Mouse (Mus musculus) thymus, postnatal 36 days (tissue): ENCODE data around the gene Zfp653.

Experiments
- DNase-seq, 2 experiments: peaks; one replicate each; pipeline ENCODE4 v3.0.0; 2022; ENCODE audit warnings: mixed read lengths in 2 of 2

Gene Zfp653

GRCm38 (mm10) chr9:22067195-22067594 lies 4.0 kb downstream of the Zfp653 start:
- no peak for DNase-seq

DNA sequence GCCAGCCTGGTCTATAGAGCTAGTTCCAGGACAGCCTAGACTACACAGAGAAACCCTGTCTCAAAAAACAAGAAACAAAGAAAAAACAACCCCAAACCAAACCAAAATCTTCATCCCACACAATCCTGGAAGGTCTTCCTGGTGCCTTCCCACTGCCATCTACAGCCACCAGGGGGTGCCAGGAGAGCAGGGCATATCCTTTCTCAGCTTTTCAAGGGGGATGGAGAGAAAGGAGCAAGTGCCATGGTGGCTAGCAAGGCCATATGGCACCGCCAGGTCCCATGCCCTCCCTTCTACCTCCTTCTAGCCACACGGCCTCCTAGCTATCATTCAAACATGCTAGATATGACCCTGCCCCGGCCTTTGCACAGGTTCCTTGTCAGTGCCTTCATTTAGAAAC lies 4.7 kb downstream of the Zfp653 start:
- peak; percentile 64 to 65 for DNase-seq

DNA sequence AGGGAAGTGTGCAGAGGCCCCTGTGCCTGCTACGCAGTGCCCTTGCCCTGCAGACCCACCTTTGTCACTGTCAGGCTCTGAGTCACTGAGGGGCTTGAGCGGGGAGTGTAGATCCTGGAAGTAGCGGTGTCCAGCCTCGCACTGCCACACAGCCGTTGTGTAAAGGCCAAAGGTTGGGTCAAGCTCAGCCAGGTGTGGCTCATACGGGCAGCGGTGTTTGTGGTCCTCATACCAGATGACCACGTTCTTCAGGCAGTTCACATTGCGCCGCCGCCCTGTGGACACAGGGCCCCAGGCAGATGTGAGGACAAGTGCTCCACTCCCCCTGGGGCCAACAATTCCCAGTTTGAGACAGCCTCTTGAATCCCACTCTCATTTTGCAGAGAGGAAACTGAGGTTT lies 5.5 kb downstream of the Zfp653 start:
- no peak for DNase-seq

GRCm38 (mm10) chr9:22064341-22064740 lies 6.8 kb downstream of the Zfp653 start:
- no peak for DNase-seq

DNA sequence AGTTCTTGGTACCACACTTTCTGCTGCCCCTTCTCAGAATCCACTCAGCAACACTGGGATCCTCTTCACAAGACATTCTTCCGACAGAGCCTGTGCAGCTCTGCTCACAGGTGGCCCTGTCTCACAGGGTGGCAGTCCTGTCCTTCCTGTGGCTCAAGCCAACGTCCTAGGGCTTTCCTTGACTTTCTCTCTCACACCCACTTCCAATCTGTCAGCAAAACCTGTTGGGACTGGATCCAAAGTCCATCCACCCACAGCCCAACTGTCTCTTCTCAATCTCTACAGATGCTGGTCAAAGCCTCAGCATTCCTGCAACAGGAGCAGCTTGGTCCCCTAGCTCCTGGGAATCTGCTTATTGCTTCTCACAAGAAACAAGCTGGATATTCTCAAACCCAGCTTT lies 9.8 kb downstream of the Zfp653 start:
- no peak for DNase-seq

GRCm38 (mm10) chr9:22058011-22058424 lies 13.2 kb downstream of the Zfp653 start:
- DNase-seq: no peak

DNA sequence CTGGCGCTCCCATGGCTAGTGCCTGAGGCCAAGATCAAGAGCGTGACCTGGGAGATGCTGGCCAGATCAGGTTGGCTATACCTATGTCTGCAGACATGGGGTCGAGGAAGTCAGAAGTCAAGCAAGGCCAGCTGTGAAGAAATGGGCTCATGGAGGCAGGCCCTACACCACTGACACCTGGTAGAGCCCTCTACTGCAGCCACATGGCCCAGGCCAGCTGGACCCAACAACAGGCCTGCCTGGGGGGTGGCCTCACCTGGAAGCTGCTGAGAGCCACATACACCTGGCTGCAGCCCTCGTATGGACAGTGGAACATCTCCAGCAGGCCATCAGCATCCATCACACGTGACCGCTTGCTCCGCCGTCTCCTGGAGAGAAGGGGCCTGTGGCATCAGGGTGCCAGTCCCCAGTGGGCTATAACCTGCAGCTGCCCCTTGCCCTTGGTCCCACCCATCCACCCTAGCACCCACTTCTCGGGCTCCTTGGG lies 14.1 kb downstream of the Zfp653 start:
- no peak for DNase-seq

DNA sequence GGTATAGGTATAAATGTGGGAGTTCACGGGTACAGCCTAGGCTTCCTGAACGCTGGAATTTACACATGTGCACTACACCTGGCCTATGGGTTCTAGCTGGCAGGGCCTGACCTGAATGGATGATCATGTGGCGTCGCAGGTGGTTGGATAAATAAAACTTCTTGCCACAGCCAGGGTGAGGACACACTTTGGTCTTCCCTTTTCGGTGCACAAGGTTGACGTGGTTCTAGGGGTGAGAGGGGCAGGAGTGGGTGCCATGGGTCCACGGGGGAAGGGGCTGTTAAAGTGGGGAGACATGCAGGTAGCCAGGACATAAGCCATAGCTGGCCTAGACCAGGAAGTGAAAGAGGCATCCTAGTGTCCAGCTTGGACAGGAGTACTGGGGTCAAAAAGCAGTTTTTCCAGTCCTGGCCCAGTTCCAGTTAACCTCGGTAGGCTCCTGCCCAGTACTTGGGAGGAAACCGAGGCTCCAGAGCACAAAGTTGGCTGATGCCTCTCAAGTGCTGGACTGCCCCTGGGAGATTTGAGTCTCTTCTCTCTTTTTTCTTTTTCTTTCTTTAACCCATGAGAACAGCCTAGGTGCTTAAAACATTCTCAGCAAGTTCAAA lies 14.8 kb downstream of the Zfp653 start:
- no peak for DNase-seq

- DNase-seq: peak in 1 of 2 experiments; percentile 17
These were observed 15.5 kb downstream of the Zfp653 start for GRCm38 (mm10) chr9:22055713-22056112.

DNA sequence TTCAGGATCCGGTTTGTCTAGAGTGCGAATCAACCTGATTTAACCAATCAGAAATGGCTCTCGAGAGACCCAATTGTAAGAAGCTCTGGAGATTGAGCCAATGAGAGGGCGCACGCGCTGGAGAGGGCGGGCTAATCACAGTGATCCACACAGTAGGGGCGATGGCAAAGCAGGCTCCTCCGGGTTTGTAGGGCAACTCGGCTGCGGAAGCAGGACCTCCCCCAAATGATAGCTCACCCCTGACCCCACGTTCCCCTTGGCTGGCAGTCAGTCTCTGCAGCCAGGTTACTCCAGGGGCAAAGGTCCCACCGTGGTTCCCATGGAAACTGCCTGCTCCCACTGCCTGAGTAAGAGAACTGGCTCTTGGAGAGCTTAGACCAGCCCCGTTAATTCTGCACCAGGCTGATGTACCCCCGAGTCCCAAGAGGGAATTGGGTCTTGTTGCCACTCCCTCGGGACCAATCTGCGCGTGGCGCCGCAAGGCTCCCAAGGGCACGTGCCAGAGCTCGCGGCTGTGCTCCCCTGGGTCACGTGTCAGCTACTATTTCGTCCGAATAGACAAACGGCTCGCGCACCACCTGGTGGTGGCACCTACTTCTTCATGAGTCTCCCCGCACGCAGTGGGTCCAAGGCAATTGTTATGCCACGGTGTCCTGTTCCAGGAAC lies 16.6 kb downstream of the Zfp653 start:
- DNase-seq: peak; percentile 75 to 78

DNA sequence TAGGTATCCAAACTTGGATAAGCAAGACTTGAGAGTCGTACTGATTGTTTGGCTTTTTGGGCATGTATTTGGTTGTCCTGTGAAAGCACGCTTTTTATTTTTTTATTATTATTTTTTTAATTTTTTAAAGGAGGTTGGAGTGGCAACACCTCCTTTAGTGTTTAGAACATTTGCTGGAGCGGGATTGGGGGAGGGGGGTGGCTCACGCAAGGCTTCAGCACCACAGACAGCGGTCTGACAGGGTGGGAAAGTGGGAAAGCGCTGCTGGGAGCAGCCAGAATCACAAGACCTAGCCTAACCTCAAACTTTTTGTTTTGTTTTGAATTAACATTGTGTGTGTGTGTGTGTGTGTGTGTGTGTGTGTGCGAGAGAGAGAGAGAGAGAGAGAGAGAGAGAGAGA lies 17.5 kb downstream of the Zfp653 start:
- DNase-seq: no peak

DNA sequence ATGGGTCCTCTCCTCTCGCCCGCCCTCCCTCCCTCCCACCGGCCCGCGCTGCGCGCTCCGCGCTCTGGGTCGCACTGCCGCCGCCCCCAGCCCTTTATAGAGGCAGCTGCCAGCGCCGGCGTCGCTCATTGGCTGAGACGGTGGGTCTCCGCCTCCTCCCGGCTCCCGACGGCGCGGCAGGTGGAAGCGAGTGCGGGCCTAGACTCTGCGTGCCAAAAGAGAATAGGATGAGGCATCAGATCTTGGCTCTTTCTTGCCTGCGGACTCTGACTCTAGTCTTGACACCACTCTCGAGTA lies 19.3 kb downstream of the Zfp653 start, which contains the start of gene Elavl3:
TSS of gene Elavl3 (minus strand) at position 66 of the 297 bp plus-strand sequence.
- DNase-seq: peak; percentile 55 to 64

DNA sequence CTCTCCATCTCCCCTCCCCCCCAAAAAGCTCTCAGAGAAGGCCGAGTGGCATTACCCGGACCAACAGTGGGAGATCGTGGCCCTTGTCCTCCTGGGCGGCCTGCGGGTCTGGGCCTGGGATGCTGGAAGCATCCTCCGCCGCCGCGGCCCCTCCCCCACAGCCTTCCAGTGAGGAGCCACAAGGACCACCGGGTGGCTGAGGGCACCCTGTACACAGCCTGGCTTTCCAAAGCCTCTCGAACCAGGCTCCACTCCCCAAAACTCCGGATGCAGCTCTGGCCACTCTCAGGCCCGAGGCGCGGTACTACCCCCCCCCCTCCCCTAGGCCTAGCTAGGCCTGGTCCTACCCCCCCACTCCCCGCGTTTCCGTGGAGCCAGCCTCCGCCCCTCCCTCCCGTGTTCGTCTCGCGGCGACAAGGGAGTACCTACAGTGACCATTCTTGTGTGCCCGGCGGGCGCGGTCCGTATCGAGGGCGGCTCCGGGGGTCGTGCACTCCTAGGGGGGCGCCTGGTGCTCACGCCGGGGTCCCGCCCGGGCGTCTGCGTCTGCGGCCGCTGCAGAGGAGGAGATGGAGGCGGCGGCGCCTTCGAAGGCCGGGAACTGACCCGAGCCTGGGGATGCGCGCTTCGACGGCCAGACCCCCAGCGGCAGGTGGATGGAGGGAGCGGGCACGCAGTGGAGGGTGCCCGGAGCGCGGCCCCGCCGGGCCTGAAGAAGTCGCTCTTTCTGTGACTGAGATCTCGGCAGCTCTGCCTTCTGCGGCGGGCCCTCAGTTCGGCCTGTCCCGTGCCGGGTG lies 19.8 kb downstream of the Zfp653 start:
- DNase-seq: peak; percentile 13 to 32

- peak; percentile 27 to 56 for DNase-seq
These were observed 20.8 kb downstream of the Zfp653 start for GRCm38 (mm10) chr9:22050351-22050889.

- no peak for DNase-seq
These were observed 21.4 kb downstream of the Zfp653 start for GRCm38 (mm10) chr9:22049721-22050270.

- no peak for DNase-seq
These were observed 21.9 kb downstream of the Zfp653 start for GRCm38 (mm10) chr9:22049315-22049714.

- DNase-seq: no peak
These were observed 23.8 kb downstream of the Zfp653 start for GRCm38 (mm10) chr9:22047329-22047728.

DNA sequence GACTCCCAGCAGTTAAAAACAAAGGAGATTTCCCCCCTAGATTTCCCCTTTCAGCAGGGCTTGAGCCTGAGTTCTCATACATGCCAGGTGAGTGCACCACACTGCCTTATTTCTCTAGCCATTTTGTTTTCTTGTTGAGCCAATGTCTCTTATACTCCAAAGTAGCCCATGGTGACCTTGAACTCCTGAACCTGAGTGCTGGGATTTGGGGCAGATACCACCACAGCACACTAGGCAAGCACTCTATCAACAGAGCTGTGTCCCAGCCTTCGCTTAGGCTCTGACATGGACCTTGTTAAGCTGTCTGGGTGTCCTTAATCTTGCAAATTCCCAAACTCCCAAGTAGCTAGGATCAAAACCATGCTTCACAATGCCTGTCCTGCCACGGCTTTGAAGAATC lies 29.3 kb downstream of the Zfp653 start:
- no peak for DNase-seq

DNA sequence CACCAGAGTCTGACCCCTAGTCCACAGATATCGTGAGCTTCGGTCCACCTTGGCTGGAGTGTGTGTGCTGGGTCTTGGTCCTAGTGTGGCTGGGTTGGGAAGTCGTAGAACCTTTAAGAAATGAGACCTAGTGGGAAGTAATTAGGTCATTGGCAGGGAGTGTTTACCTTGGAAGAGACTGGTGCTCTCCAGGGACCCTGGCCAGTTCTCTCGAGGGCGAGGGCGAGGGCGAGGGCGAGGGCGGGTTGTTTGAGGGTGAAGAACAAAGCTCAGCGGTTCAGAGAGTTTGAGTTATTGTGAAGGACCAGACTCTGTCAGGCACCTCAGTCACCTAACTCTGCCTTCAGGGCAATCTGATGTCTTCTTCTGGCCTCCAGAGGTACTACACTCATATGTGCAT lies 33.4 kb downstream of the Zfp653 start:
- DNase-seq: no peak

- DNase-seq: no peak
These were observed 35.7 kb downstream of the Zfp653 start for GRCm38 (mm10) chr9:22035300-22036044.

DNA sequence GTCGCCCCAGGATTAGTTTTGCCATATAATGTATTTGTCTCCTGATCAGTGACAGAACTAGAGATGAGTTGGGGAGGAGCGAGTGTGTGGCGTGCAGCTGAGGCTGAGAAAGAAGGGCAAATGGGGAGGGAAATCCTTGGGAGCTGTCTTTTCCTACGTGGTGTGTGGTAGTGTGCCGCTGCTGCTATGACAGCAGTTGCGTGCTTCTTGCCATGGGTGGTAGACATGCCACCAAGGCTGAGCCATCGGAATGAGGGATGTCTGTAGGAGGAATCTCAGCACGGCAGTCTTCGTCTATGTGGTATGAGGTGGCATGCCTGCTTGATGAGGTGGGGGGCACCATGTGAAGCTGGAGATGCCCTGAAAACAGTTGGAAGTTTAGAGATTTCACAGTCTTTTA lies 40.8 kb downstream of the Zfp653 start:
- no peak for DNase-seq

GRCm38 (mm10) chr9:22028467-22028866 lies 42.7 kb downstream of the Zfp653 start:
- no peak for DNase-seq

DNA sequence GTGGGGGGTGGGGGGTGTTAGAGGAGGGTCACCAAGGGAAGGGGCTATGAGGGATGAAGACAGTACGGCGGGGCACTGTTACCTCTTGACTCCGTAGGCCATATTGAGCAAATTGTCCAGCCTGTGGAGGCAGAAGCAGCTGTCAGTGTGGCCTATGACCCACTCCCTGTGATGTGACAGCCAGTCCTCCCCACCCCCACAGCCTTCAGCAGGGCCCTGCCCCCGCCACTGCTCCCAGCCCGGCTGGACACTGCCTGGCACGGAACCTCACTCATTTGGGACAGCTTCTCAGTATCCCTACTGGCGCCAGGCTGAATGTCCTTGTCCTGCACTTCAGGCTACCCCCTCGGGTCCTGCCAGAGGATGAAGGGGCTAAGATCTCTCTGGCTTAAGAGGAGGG lies 46.6 kb downstream of the Zfp653 start:
- no peak for DNase-seq
